Mouse (Mus musculus) heart, postnatal 0 days (tissue): ENCODE measurements at regions not wholly inside any gene's neighbourhood (a gene's known extent, or its start where the extent isn't known, plus 50 kb on each side); places are given as distances from the start of the nearest gene placed in this dataset.

Experiments used
- CTCF ChIP-seq: IDR thresholded peaks from 2 replicates; pipeline ENCODE4 v1.5.1; 2016; ENCODE audit warnings: antibody characterized with exemption, control low read depth, low read depth
- EP300 ChIP-seq: IDR thresholded peaks from 2 replicates; pipeline ENCODE4 v1.6.1; 2016; ENCODE audit warnings: antibody characterized with exemption, low read depth

GRCm38 (mm10) chr16:77239176-77239790 is 225.8 kb downstream of the Usp25 start:
- no peak for TF ChIP-seq CTCF
- no peak for TF ChIP-seq EP300
